Comparison of ENCODE assay signal across 8 mouse cellular contexts in genomic region chr14:43983897-43984296, GRCm38 (mm10). TPM values are rescaled to one million over a fixed set of nuclear protein-coding genes. Genes with fewer than 3 reads are reported as not detected.
A peak's percentile ranks its signal among the peaks of the same experiment; 100 is the strongest.
DNase-seq lines count a peak whose midpoint lies in the region; ATAC-seq and TF ChIP-seq lines count a peak whose summit lies in the region.

No protein-coding gene starts in this region.

- H3K9me3 ChIP-seq in forebrain, embryonic 10.5 days, result no peaks in the 10 kb centered on the region
- no peaks in the 10 kb centered on the region for H3K9me3 ChIP-seq in heart, embryonic 15.5 days (replicated peaks)
- no peaks in the 10 kb centered on the region for H3K9me3 ChIP-seq in liver, embryonic 12.5 days (replicated peaks)
- no peaks in the 10 kb centered on the region for H3K9me3 ChIP-seq in stomach, postnatal 0 days (ENCODE audit: control insufficient read depth, low read length)

- no peak overlapping the region for H3K4me2 ChIP-seq in heart, embryonic 15.5 days
- no peak overlapping the region for H3K4me2 ChIP-seq in liver, embryonic 12.5 days
- H3K4me2 ChIP-seq in stomach, postnatal 0 days (replicated peaks; ENCODE audit: low read depth), result no peak overlapping the region

- TF ChIP-seq POLR2A in bone marrow, adult 2 months (IDR thresholded peaks at IDR 0.05; ENCODE audit: borderline replicate concordance, control insufficient read depth, low read depth, low read length), result no peak

- no peaks in the 10 kb centered on the region for H3K4me1 ChIP-seq in bone marrow, adult 2 months (ENCODE audit: control insufficient read depth, insufficient read depth, low read length)
- no peaks in the 10 kb centered on the region for H3K4me1 ChIP-seq in forebrain, embryonic 10.5 days
- H3K4me1 ChIP-seq in heart, embryonic 15.5 days (replicated peaks), result peaks cover 5% of the 10 kb centered on the region; the same call in 1 of the 2 replicates
- 0 out of 2 replicates have a peak, but pooled peaks cover 7% of the 10 kb centered on the region for H3K4me1 ChIP-seq in liver, embryonic 12.5 days
- H3K4me1 ChIP-seq in stomach, postnatal 0 days (replicated peaks; ENCODE audit: control insufficient read depth, insufficient read depth), result no peaks in the 10 kb centered on the region

- no peak overlapping the region for H3K4me3 ChIP-seq in bone marrow, adult 2 months (replicated peaks; ENCODE audit: control insufficient read depth, low read depth, low read length)
- H3K4me3 ChIP-seq in forebrain, embryonic 10.5 days, result no peak overlapping the region
- no peak overlapping the region for H3K4me3 ChIP-seq in heart, embryonic 15.5 days
- H3K4me3 ChIP-seq in liver, embryonic 12.5 days, result no peak overlapping the region
- no peak overlapping the region for H3K4me3 ChIP-seq in stomach, postnatal 0 days (ENCODE audit: low read depth, low read length)

- TF ChIP-seq CTCF in bone marrow, adult 2 months (IDR thresholded peaks at IDR 0.05; ENCODE audit: control insufficient read depth, insufficient read depth, low read length), result peak; percentile 68
- peak; percentile 76 for TF ChIP-seq CTCF in stomach, postnatal 0 days (IDR thresholded peaks at IDR 0.05; ENCODE audit: low read depth)

- DNase-seq in 416B (ENCODE audit: low read depth), result peak; percentile 10
- peak; percentile 76 for DNase-seq in forebrain, embryonic 10.5 days (ENCODE audit: extremely low spot score, low spot score)
- DNase-seq in kidney, postnatal 10 days, result peak; percentile 72
- peak; percentile 75 for DNase-seq in neural tube, embryonic 10.5 days (ENCODE audit: extremely low spot score, low spot score)
- DNase-seq in stomach, postnatal 0 days (ENCODE audit: low spot score), result peak; percentile 81

- no peak overlapping the region for H3K27ac ChIP-seq in bone marrow, adult 2 months (ENCODE audit: control insufficient read depth, insufficient read depth, low read depth, low read length, poor library complexity)
- no peak overlapping the region for H3K27ac ChIP-seq in forebrain, embryonic 10.5 days
- peak overlapping the region; percentile 56 for H3K27ac ChIP-seq in heart, embryonic 15.5 days
- no peak overlapping the region for H3K27ac ChIP-seq in liver, embryonic 12.5 days
- no peak overlapping the region for H3K27ac ChIP-seq in stomach, postnatal 0 days (replicated peaks)

- TF ChIP-seq EP300 in stomach, postnatal 0 days (optimal IDR thresholded peaks at IDR 0.05), result no peak

- no peaks in the 10 kb centered on the region for H3K36me3 ChIP-seq in forebrain, embryonic 10.5 days (replicated peaks)
- H3K36me3 ChIP-seq in heart, embryonic 15.5 days, result no peaks in the 10 kb centered on the region
- H3K36me3 ChIP-seq in liver, embryonic 12.5 days, result no peaks in the 10 kb centered on the region
- no peaks in the 10 kb centered on the region for H3K36me3 ChIP-seq in stomach, postnatal 0 days (ENCODE audit: control insufficient read depth, insufficient read depth, low read length)

- no peaks in the 10 kb centered on the region for H3K27me3 ChIP-seq in forebrain, embryonic 10.5 days (ENCODE audit: poor library complexity, severe bottlenecking)
- no peaks in the 10 kb centered on the region for H3K27me3 ChIP-seq in heart, embryonic 15.5 days
- H3K27me3 ChIP-seq in liver, embryonic 12.5 days (replicated peaks), result no peaks in the 10 kb centered on the region
- no peaks in the 10 kb centered on the region for H3K27me3 ChIP-seq in stomach, postnatal 0 days (ENCODE audit: control insufficient read depth, insufficient read depth, low read length)

- peak; percentile 82 for ATAC-seq in heart, embryonic 15.5 days (replicated peaks; ENCODE audit: insufficient number of reproducible peaks, insufficient read depth, low FRiP score, low read depth)
- peak; percentile 75 for ATAC-seq in liver, embryonic 12.5 days
- ATAC-seq in stomach, postnatal 0 days (ENCODE audit: low FRiP score, low TSS enrichment), result peak; percentile 82; the same call in 1 of the 2 replicates

- WGBS in bone marrow, adult 2 months, result under 1% methylated on average over 4 of the region's 4 CpGs
- WGBS in forebrain, embryonic 10.5 days, result 0% methylated on average over 4 of the region's 4 CpGs
- WGBS in heart, embryonic 15.5 days, result 1% methylated on average over 3 of the region's 4 CpGs
- 2% methylated on average over 3 of the region's 4 CpGs for WGBS in liver, embryonic 12.5 days (ENCODE audit: insufficient replicate concordance)
- WGBS in stomach, postnatal 0 days, result 0% methylated on average over 3 of the region's 4 CpGs

- no peak overlapping the region for H3K9ac ChIP-seq in heart, embryonic 15.5 days
- H3K9ac ChIP-seq in liver, embryonic 12.5 days, result no peak overlapping the region
- H3K9ac ChIP-seq in stomach, postnatal 0 days (ENCODE audit: low read length), result no peak overlapping the region

RNA-seq across cellular contexts. Expression of gene Ang6, which starts 18.2 kb away (rescaled TPM):
- polyA plus RNA-seq in bone marrow, adult 2 months (2011; ENCODE audit: insufficient read depth, insufficient read length, low replicate concordance, missing spikeins), result not detected in 2 replicates
- polyA plus RNA-seq in forebrain, embryonic 10.5 days (2016; fragmentation: Nextera tagmentation; extraction: Ambion mirVana), result not detected in 2 replicates
- polyA plus RNA-seq in heart, embryonic 15.5 days (2015; fragmentation: Nextera tagmentation; extraction: Ambion mirVana), result not detected in 2 replicates
- not detected in 2 replicates for polyA plus RNA-seq in liver, embryonic 12.5 days (2016; fragmentation: Nextera tagmentation; extraction: Ambion mirVana)
- polyA plus RNA-seq in stomach, postnatal 0 days (2015; fragmentation: Nextera tagmentation; extraction: Ambion mirVana), result not detected in 2 replicates

RNA-seq across cellular contexts. Expression of gene Ang5, which starts 27.0 kb away (rescaled TPM):
- polyA plus RNA-seq in bone marrow, adult 2 months (2011; ENCODE audit: insufficient read depth, insufficient read length, low replicate concordance, missing spikeins), result not detected in 2 replicates
- not detected in 2 replicates for polyA plus RNA-seq in forebrain, embryonic 10.5 days (2016; fragmentation: Nextera tagmentation; extraction: Ambion mirVana)
- not detected in 2 replicates for polyA plus RNA-seq in heart, embryonic 15.5 days (2015; fragmentation: Nextera tagmentation; extraction: Ambion mirVana)
- not detected in 2 replicates for polyA plus RNA-seq in liver, embryonic 12.5 days (2016; fragmentation: Nextera tagmentation; extraction: Ambion mirVana)
- not detected in 2 replicates for polyA plus RNA-seq in stomach, postnatal 0 days (2015; fragmentation: Nextera tagmentation; extraction: Ambion mirVana)

RNA-seq across cellular contexts. Expression of gene Gm8113, which starts 58.7 kb away (rescaled TPM):
- 1.5 and 4.8 TPM in 2 replicates for polyA plus RNA-seq in bone marrow, adult 2 months (2011; ENCODE audit: insufficient read depth, insufficient read length, low replicate concordance, missing spikeins)
- polyA plus RNA-seq in forebrain, embryonic 10.5 days (2016; fragmentation: Nextera tagmentation; extraction: Ambion mirVana), result 4.7 and 5.5 TPM in 2 replicates
- 26.1 and 28.5 TPM in 2 replicates for polyA plus RNA-seq in heart, embryonic 15.5 days (2015; fragmentation: Nextera tagmentation; extraction: Ambion mirVana)
- polyA plus RNA-seq in liver, embryonic 12.5 days (2016; fragmentation: Nextera tagmentation; extraction: Ambion mirVana), result 8.6 and 10.9 TPM in 2 replicates
- polyA plus RNA-seq in stomach, postnatal 0 days (2015; fragmentation: Nextera tagmentation; extraction: Ambion mirVana), result 3.2 and 3.6 TPM in 2 replicates

Comparison
In these comparisons a context has a peak if more than half of its experiments do, and no peak if none do; other contexts are left out.
1. DNase-seq: peak in every context shown above with its lines; median percentile 81 in stomach, postnatal 0 days; 76 in forebrain, embryonic 10.5 days; 75 in neural tube, embryonic 10.5 days; 72 in kidney, postnatal 10 days; 10 in 416B.